Mouse (Mus musculus) left cerebral cortex, postnatal 10 days (tissue): ENCODE measurements around the gene Ntrk3. TPM values are rescaled to one million over a fixed set of nuclear protein-coding genes. Genes with fewer than 3 reads are reported as not detected.

Experiments used
- DNase-seq, 2 experiments: peaks; one replicate each; pipeline ENCODE4 v3.0.0; 2021 to 2022; ENCODE audit warnings: low spot score in 2 of 2, mixed read lengths in 1 of 2; ENCODE audit errors: extremely low spot score in 1 of 2
- intact Hi-C: fragments of 180-260 bp; cut with DNase I; formaldehyde crosslinking; loops from one replicate; pipeline ENCODE4 v1.15.1; 2025
- total RNA-seq, 2 experiments: library from RNA; stranded (reverse); gene quantifications; 2 replicates each; pipeline ENCODE4 v1.2.3; 2021

The Ntrk3 gene
- total RNA-seq, 2 experiments from 2014 or later = 125 to 130 TPM

- intact Hi-C loops = no loop called here
- DNase-seq = no peak
Measured at GRCm38 (mm10) chr7:78656181-78656580, 81.6 kb downstream of the Ntrk3 start.

GRCm38 (mm10) chr7:78653686-78654085 lies 84.1 kb downstream of the Ntrk3 start:
- DNase-seq = no peak
- intact Hi-C loops = no loop called here

GRCm38 (mm10) chr7:78652296-78652695 lies 85.5 kb downstream of the Ntrk3 start:
- intact Hi-C loops = no loop called here

GRCm38 (mm10) chr7:78651540-78651939 lies 86.3 kb downstream of the Ntrk3 start:
- DNase-seq = no peak
- intact Hi-C loops = no loop called here

More at GRCm38 (mm10) chr7:78652296-78652695, 85.5 kb downstream of the Ntrk3 start:
- DNase-seq = no peak

GRCm38 (mm10) chr7:78643667-78644066 lies 94.1 kb downstream of the Ntrk3 start:
- DNase-seq = no peak

GRCm38 (mm10) chr7:78623686-78624085 lies 114.1 kb downstream of the Ntrk3 start:
- intact Hi-C loops = no loop called here
- peak in 1 of 2 experiments; percentile 25 for DNase-seq

More at GRCm38 (mm10) chr7:78643667-78644066, 94.1 kb downstream of the Ntrk3 start:
- intact Hi-C loops = no loop called here

GRCm38 (mm10) chr7:78621115-78621514 lies 116.7 kb downstream of the Ntrk3 start:
- no peak for DNase-seq
- intact Hi-C loops = no loop called here

- intact Hi-C loops = no loop called here
- no peak for DNase-seq
Measured at GRCm38 (mm10) chr7:78619818-78620577, 117.8 kb downstream of the Ntrk3 start.

GRCm38 (mm10) chr7:78605538-78606130 lies 132.2 kb downstream of the Ntrk3 start:
- no peak for DNase-seq
- intact Hi-C loops = no loop called here

- intact Hi-C loops = no loop called here
- no peak for DNase-seq
Measured at GRCm38 (mm10) chr7:78603922-78604321, 133.9 kb downstream of the Ntrk3 start.

- DNase-seq = no peak
- intact Hi-C loops = no loop called here
Measured at GRCm38 (mm10) chr7:78601851-78602250, 136.0 kb downstream of the Ntrk3 start.

- intact Hi-C loops = no loop called here
- no peak for DNase-seq
Measured at GRCm38 (mm10) chr7:78600886-78601285, 136.9 kb downstream of the Ntrk3 start.

GRCm38 (mm10) chr7:78599941-78600677 lies 137.7 kb downstream of the Ntrk3 start:
- no peak for DNase-seq
- intact Hi-C loops = loop anchor here (5.0 kb wide), 1 partner anchor 167 kb away; no protein-coding TSS in a partner anchor

GRCm38 (mm10) chr7:78598147-78598546 lies 139.7 kb downstream of the Ntrk3 start:
- DNase-seq = no peak
- intact Hi-C loops = loop anchor here (5.0 kb wide), 1 partner anchor 169 kb away; no protein-coding TSS in a partner anchor

GRCm38 (mm10) chr7:78597251-78598129 lies 140.3 kb downstream of the Ntrk3 start:
- intact Hi-C loops = loop anchor here (5.0 kb wide), 1 partner anchor 170 kb away; no protein-coding TSS in a partner anchor
- DNase-seq = no peak

- intact Hi-C loops = loop anchor here (5.0 kb wide), 1 partner anchor 171 kb away; no protein-coding TSS in a partner anchor
- no peak for DNase-seq
Measured at GRCm38 (mm10) chr7:78596556-78596955, 141.3 kb downstream of the Ntrk3 start.

GRCm38 (mm10) chr7:78595895-78596294 lies 141.9 kb downstream of the Ntrk3 start:
- intact Hi-C loops = loop anchor here (5.0 kb wide), 1 partner anchor 171 kb away; no protein-coding TSS in a partner anchor
- peak; percentile 66 to 67 for DNase-seq

- intact Hi-C loops = no loop called here
- no peak for DNase-seq
Measured at GRCm38 (mm10) chr7:78592948-78593347, 144.9 kb downstream of the Ntrk3 start.
